Mouse (Mus musculus) A20 (cell line): ENCODE data around the gene Gm36210.
"Not testable (repeated sequence)": the region's sequence is repeated elsewhere in the genome, so short reads cannot be mapped to it uniquely, and the experiment has no call there.

Experiments
- DNase-seq: peaks from one replicate; pipeline ENCODE4 v3.0.0-alpha.2; 2011; ENCODE audit warnings: low read depth, low spot score

Gene Gm36210

GRCm38 (mm10) chr7:4886680-4887079 lies 19.6 kb downstream of the Gm36210 start:
- DNase-seq, result no peak

GRCm38 (mm10) chr7:4879036-4879435 lies 27.3 kb downstream of the Gm36210 start:
- not testable (repeated sequence) for DNase-seq

GRCm38 (mm10) chr7:4878186-4878585 lies 28.1 kb downstream of the Gm36210 start:
- DNase-seq, result peak; percentile 64

GRCm38 (mm10) chr7:4877226-4877625 lies 29.1 kb downstream of the Gm36210 start:
- DNase-seq, result no peak

GRCm38 (mm10) chr7:4876753-4877221 lies 29.5 kb downstream of the Gm36210 start, which contains the start of gene Isoc2a:
Gene Isoc2a, plus strand, starts transcription at chr7:4877153.
- peak; percentile 98 for DNase-seq

- DNase-seq, result peak; percentile 34
Measured at GRCm38 (mm10) chr7:4870133-4870532, 36.2 kb downstream of the Gm36210 start, which contains the start of gene Isoc2b. Gene Isoc2b, minus strand, starts transcription at chr7:4870258.

GRCm38 (mm10) chr7:4866631-4867180 lies 39.6 kb downstream of the Gm36210 start:
- DNase-seq, result no peak

GRCm38 (mm10) chr7:4865579-4866493 lies 40.5 kb downstream of the Gm36210 start:
- peak; percentile 98 for DNase-seq

- DNase-seq, result peak; percentile 85
Measured at GRCm38 (mm10) chr7:4865090-4865489, 41.2 kb downstream of the Gm36210 start.

GRCm38 (mm10) chr7:4864130-4864845 lies 42.0 kb downstream of the Gm36210 start:
- DNase-seq, result no peak

GRCm38 (mm10) chr7:4863541-4864080 lies 42.7 kb downstream of the Gm36210 start:
- no peak for DNase-seq

GRCm38 (mm10) chr7:4863041-4863440 lies 43.3 kb downstream of the Gm36210 start:
- DNase-seq, result no peak

GRCm38 (mm10) chr7:4860926-4861325 lies 45.4 kb downstream of the Gm36210 start:
- not testable (repeated sequence) for DNase-seq

GRCm38 (mm10) chr7:4859418-4859978 lies 46.8 kb downstream of the Gm36210 start:
- DNase-seq, result no peak

GRCm38 (mm10) chr7:4857321-4857720 lies 49.0 kb downstream of the Gm36210 start:
- no peak for DNase-seq

GRCm38 (mm10) chr7:4856508-4856907 lies 49.8 kb downstream of the Gm36210 start:
- no peak for DNase-seq

GRCm38 (mm10) chr7:4853613-4854012 lies 52.7 kb downstream of the Gm36210 start:
- DNase-seq, result no peak

GRCm38 (mm10) chr7:4851315-4851688 lies 55.0 kb downstream of the Gm36210 start:
- no peak for DNase-seq

GRCm38 (mm10) chr7:4850621-4851314 lies 55.5 kb downstream of the Gm36210 start:
- DNase-seq, result peak; percentile 57

- DNase-seq, result no peak
Measured at GRCm38 (mm10) chr7:4849372-4849771, 56.9 kb downstream of the Gm36210 start.
